In the genomic region with DNA sequence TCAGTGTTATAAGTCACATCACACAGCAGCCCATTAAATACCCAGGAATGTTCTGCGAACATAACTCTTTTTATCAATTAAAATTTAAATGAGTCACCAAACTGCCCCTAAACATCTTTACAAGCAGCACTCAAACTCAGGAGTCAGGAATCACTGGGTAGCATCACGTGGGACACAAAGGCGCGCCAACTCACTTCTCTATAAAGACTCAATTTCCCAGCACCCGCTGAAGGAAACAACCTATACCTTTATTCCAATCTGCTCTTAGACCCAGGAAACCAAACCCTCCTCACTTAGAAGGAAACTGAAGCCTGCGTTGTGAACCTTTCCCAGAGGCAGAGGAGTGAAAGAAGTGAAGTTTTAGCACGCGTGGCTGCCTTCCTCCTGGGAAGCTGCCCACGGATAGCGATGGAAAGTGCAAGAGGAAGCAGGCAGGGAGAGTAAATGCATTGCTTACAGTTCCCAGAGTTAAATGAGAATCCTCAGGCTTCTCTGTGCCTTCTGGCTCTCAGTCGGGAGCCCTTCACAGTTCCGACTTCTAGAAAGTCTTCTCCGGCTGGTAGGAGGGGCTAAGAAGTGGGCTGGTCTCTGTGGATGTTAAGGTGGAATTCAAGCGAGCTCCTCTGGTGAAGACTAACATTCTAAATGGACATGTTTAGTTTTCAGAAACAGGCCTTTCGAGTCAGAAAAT, we compare ENCODE assay signal across 8 mouse cellular contexts. TPM values are rescaled to one million over a fixed set of nuclear protein-coding genes. Genes with fewer than 3 reads are reported as not detected.
DNase-seq lines count a peak whose midpoint lies in the region; ATAC-seq lines count a peak whose summit lies in the region.

A gene (minus strand): TSS at position 557 of the 691 bp plus-strand sequence.

- no peaks in the 10 kb centered on the region for H3K4me1 ChIP-seq in hindbrain, embryonic 13.5 days (replicated peaks)
- H3K4me1 ChIP-seq in limb, embryonic 11.5 days (ENCODE audit: control insufficient read depth, insufficient read depth, low read length): no peaks in the 10 kb centered on the region
- peaks cover 8% of the 10 kb centered on the region for H3K4me1 ChIP-seq in midbrain, embryonic 10.5 days

- H3K36me3 ChIP-seq in hindbrain, embryonic 13.5 days: no peaks in the 10 kb centered on the region
- no peaks in the 10 kb centered on the region for H3K36me3 ChIP-seq in limb, embryonic 11.5 days (ENCODE audit: control insufficient read depth, insufficient read depth, low read length)
- no peaks in the 10 kb centered on the region for H3K36me3 ChIP-seq in midbrain, embryonic 10.5 days

- H3K27ac ChIP-seq in hindbrain, embryonic 13.5 days: no peak within 1 kb of the TSS
- H3K27ac ChIP-seq in limb, embryonic 11.5 days (replicated peaks; ENCODE audit: low read depth, low read length): peak within 1 kb of the TSS; percentile 52; the same call in 1 of the 2 replicates
- peak within 1 kb of the TSS; percentile 42; the same call in 1 of the 2 replicates for H3K27ac ChIP-seq in midbrain, embryonic 10.5 days (replicated peaks)

- no peak within 1 kb of the TSS for H3K9ac ChIP-seq in hindbrain, embryonic 13.5 days
- H3K9ac ChIP-seq in limb, embryonic 11.5 days (ENCODE audit: low read length): peak within 1 kb of the TSS; percentile 66

- WGBS in hindbrain, embryonic 13.5 days: 28% methylated on average over 15 of the region's 15 CpGs
- 22% methylated on average over 15 of the region's 15 CpGs for WGBS in limb, embryonic 11.5 days
- WGBS in midbrain, embryonic 10.5 days: 28% methylated on average over 15 of the region's 15 CpGs

- H3K9me3 ChIP-seq in hindbrain, embryonic 13.5 days: no peaks in the 10 kb centered on the region
- no peaks in the 10 kb centered on the region for H3K9me3 ChIP-seq in limb, embryonic 11.5 days (ENCODE audit: control insufficient read depth, low read length)
- no peaks in the 10 kb centered on the region for H3K9me3 ChIP-seq in midbrain, embryonic 10.5 days (replicated peaks)

- H3K4me2 ChIP-seq in hindbrain, embryonic 13.5 days: peak within 1 kb of the TSS; percentile 51
- peak within 1 kb of the TSS; percentile 61 for H3K4me2 ChIP-seq in limb, embryonic 11.5 days (ENCODE audit: low read depth, severe bottlenecking)

- H3K27me3 ChIP-seq in hindbrain, embryonic 13.5 days: no peaks in the 10 kb centered on the region
- H3K27me3 ChIP-seq in limb, embryonic 11.5 days (ENCODE audit: control insufficient read depth, insufficient read depth, low read length): no peaks in the 10 kb centered on the region
- no peaks in the 10 kb centered on the region for H3K27me3 ChIP-seq in midbrain, embryonic 10.5 days (ENCODE audit: low read depth, poor library complexity, severe bottlenecking)

- H3K4me3 ChIP-seq in hindbrain, embryonic 13.5 days: peak within 1 kb of the TSS; percentile 32
- H3K4me3 ChIP-seq in limb, embryonic 11.5 days (ENCODE audit: low read depth, low read length): peak within 1 kb of the TSS; percentile 30; the same call in 1 of the 2 replicates
- H3K4me3 ChIP-seq in midbrain, embryonic 10.5 days: peak within 1 kb of the TSS; percentile 43

- ATAC-seq in hindbrain, embryonic 13.5 days (ENCODE audit: low FRiP score): no peak
- ATAC-seq in limb, embryonic 11.5 days (ENCODE audit: insufficient number of reproducible peaks, low FRiP score, low TSS enrichment, low read depth): peak; percentile 79

- peak; percentile 35 for DNase-seq in ES-CJ7 (ENCODE audit: low read depth, low spot score)
- DNase-seq in c-Kit-negative CD71-positive TER-119-positive erythroid progenitor cells, embryonic 14.5 days (ENCODE audit: low read depth, low spot score): peak; percentile 20
- peak; percentile 4 to 19 for DNase-seq in frontal cortex, postnatal 25 days (ENCODE audit: low spot score in 2 of 2)
- DNase-seq in limb, embryonic 11.5 days (ENCODE audit: low spot score): peak; percentile 46
- DNase-seq in midbrain, embryonic 10.5 days (ENCODE audit: low spot score): peak; percentile 15
- peak; percentile 4 for DNase-seq in spleen, adult 12 weeks (ENCODE audit: low spot score)
- no peak for DNase-seq in cerebellum, adult 9-11 months

RNA-seq across cellular contexts. Expression of the gene that starts here (rescaled TPM):
- 2.1 and 2.8 TPM in 2 replicates for polyA plus RNA-seq in hindbrain, embryonic 13.5 days (2015; fragmentation: Nextera tagmentation; extraction: Ambion mirVana)
- 10.0 and 11.9 TPM in 2 replicates for polyA plus RNA-seq in limb, embryonic 11.5 days (2014; fragmentation: Nextera tagmentation; extraction: Ambion mirVana)
- polyA plus RNA-seq in midbrain, embryonic 10.5 days (2016; fragmentation: Nextera tagmentation; extraction: Ambion mirVana): 4.0 and 4.4 TPM in 2 replicates
